Mouse (Mus musculus) C2C12 (cell line): Measurements from ENCODE around the gene Sppl2b.

Experiments used
- CEBPB ChIP-seq: IDR thresholded peaks from one replicate; pipeline ENCODE4 v1.6.1; 2011; ENCODE audit warnings: low read depth, mild to moderate bottlenecking, control low read depth, moderate library complexity
- CTCF ChIP-seq: IDR thresholded peaks from one replicate; pipeline ENCODE4 v1.5.1; 2011; ENCODE audit not compliant: control insufficient read depth, insufficient read depth, insufficient read length
- MYOG ChIP-seq: IDR thresholded peaks from one replicate; pipeline ENCODE4 v1.6.1; 2011; ENCODE audit not compliant: control insufficient read depth, insufficient read length; ENCODE audit errors: extremely low read depth
- USF1 ChIP-seq: IDR thresholded peaks from one replicate; pipeline ENCODE4 v1.6.1; 2011; ENCODE audit warnings: low read depth, mild to moderate bottlenecking, control low read depth, moderate library complexity

- no peak for TF ChIP-seq CTCF
- TF ChIP-seq MYOG, result no peak
- peak; percentile 31 for TF ChIP-seq USF1
- no peak for TF ChIP-seq CEBPB
These were observed 1.2 kb downstream of the Sppl2b start for GRCm38 (mm10) chr10:80856267-80856666.
